Mouse (Mus musculus): ENCODE results near the gene Ube2e2. TPM values are rescaled to one million over a fixed set of nuclear protein-coding genes. Genes with fewer than 3 reads are reported as not detected.

Ube2e2 gene
- polyA plus RNA-seq, 1 experiment from 2014 or later: 53.7 TPM

DNA sequence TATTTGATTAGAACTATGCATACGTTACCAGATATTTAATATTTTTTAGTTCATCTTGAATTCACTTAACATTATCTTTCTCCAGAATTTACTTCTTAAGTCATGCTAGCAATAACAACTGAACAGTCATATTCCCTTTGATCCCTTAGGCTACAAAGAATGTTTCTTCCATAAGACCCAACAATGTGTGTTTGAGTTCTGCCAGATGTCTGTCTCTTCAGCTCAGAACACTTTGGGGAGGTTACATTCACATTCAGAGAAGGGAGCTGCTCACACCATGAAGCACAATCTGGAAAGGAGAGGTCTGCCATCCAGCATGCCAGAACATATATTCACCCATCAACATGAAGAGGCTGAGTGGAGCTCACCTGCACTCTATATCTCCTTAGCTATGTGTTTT lies 65.4 kb downstream of the Ube2e2 start:
- Histone ChIP-seq H3K27ac (replicated peaks in 1 of 2; ENCODE audit: control insufficient read depth in 1 of 2, insufficient read depth in 1 of 2, low read depth in 2 of 2, low read length in 2 of 2) (no peak overlapping the region), H3K4me3 (ENCODE audit: control insufficient read depth in 1 of 2, insufficient read depth in 1 of 2, low read depth in 1 of 2, low read length in 2 of 2) (no peak overlapping the region), H3K27me3 (ENCODE audit: control insufficient read depth, insufficient read depth, low read length) (no peaks in the 10 kb centered on the region), H3K9me3 (ENCODE audit: control insufficient read depth, low read length) (no peaks in the 10 kb centered on the region), H3K36me3 (ENCODE audit: control insufficient read depth, insufficient read depth, low read length) (no peaks in the 10 kb centered on the region), H3K4me2 (ENCODE audit: low read length) (no peak overlapping the region), H3K9ac (ENCODE audit: low read length) (no peak overlapping the region), H3K4me1 (ENCODE audit: control insufficient read depth in 2 of 2, insufficient read depth in 2 of 2, low read length in 2 of 2) (peaks cover 0 to 8% of the 10 kb centered on the region in 2 experiments; a peak in 1 of 4 replicates)
- ATAC-seq (ENCODE audit: insufficient number of reproducible peaks, insufficient read depth, low FRiP score, low read depth): no peak
- whole genome bisulfite sequencing: 80% methylated on average over 1 of the region's 1 CpGs

DNA sequence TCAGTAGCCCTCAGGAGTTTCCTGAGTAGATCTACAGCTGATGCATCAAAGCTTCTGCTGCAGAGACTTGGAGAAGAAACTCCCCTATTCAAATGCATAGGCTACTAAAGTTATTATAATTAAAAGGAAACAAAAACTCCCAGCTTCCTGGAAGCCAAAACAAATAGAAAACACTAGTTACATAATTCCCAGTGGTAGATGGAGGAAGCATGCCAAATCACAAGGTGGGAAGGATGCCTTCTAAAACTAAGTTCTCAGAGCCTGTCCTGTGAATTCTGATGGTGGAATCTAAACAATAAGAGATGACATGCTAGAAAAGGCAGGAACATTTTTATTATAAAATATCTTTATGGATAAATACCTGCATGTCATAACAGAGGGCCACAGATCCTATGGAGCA lies 67.3 kb downstream of the Ube2e2 start:
- ATAC-seq (ENCODE audit: insufficient number of reproducible peaks, insufficient read depth, low FRiP score, low read depth): no peak
- Histone ChIP-seq H3K4me1 (ENCODE audit: control insufficient read depth in 2 of 2, insufficient read depth in 2 of 2, low read length in 2 of 2) (peaks cover 0 to 8% of the 10 kb centered on the region in 2 experiments; a peak in 1 of 4 replicates), H3K4me2 (ENCODE audit: low read length) (no peak overlapping the region), H3K36me3 (ENCODE audit: control insufficient read depth, insufficient read depth, low read length) (no peaks in the 10 kb centered on the region), H3K9me3 (ENCODE audit: control insufficient read depth, low read length) (no peaks in the 10 kb centered on the region), H3K27me3 (ENCODE audit: control insufficient read depth, insufficient read depth, low read length) (no peaks in the 10 kb centered on the region), H3K4me3 (ENCODE audit: control insufficient read depth in 1 of 2, insufficient read depth in 1 of 2, low read depth in 1 of 2, low read length in 2 of 2) (no peak overlapping the region), H3K9ac (ENCODE audit: low read length) (no peak overlapping the region), H3K27ac (replicated peaks in 1 of 2; ENCODE audit: control insufficient read depth in 1 of 2, insufficient read depth in 1 of 2, low read depth in 2 of 2, low read length in 2 of 2) (no peak overlapping the region)

DNA sequence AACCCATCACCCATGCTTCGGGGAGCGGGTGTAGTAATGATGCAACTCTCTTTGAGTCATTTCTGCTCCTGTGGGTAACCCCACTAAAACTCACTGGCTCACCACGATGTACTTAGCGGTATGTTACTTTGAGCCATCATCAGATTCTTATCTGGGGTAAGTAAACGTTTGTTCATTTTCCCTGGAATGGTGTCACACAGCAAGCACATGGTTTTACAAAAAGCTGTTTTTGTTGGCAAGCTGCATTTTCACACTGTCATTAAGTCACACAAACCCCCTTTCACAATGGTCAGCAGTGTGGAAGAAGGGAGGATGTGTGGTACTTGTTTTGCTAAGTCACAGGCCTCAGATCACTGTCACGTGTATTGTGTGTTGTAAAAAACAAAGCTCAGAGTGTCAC lies 73.4 kb downstream of the Ube2e2 start:
- WGBS: 65% methylated on average over 6 of the region's 6 CpGs
- Histone ChIP-seq H3K4me2 (ENCODE audit: low read length) (no peak overlapping the region), H3K9ac (ENCODE audit: low read length) (no peak overlapping the region), H3K27ac (replicated peaks in 1 of 2; ENCODE audit: control insufficient read depth in 1 of 2, insufficient read depth in 1 of 2, low read depth in 2 of 2, low read length in 2 of 2) (no peak overlapping the region), H3K4me3 (ENCODE audit: control insufficient read depth in 1 of 2, insufficient read depth in 1 of 2, low read depth in 1 of 2, low read length in 2 of 2) (no peak overlapping the region), H3K9me3 (ENCODE audit: control insufficient read depth, low read length) (no peaks in the 10 kb centered on the region), H3K36me3 (ENCODE audit: control insufficient read depth, insufficient read depth, low read length) (no peaks in the 10 kb centered on the region), H3K4me1 (ENCODE audit: control insufficient read depth in 2 of 2, insufficient read depth in 2 of 2, low read length in 2 of 2) (no peaks in the 10 kb centered on the region), H3K27me3 (ENCODE audit: control insufficient read depth, insufficient read depth, low read length) (no peaks in the 10 kb centered on the region)
- no peak for ATAC-seq (ENCODE audit: insufficient number of reproducible peaks, insufficient read depth, low FRiP score, low read depth)

DNA sequence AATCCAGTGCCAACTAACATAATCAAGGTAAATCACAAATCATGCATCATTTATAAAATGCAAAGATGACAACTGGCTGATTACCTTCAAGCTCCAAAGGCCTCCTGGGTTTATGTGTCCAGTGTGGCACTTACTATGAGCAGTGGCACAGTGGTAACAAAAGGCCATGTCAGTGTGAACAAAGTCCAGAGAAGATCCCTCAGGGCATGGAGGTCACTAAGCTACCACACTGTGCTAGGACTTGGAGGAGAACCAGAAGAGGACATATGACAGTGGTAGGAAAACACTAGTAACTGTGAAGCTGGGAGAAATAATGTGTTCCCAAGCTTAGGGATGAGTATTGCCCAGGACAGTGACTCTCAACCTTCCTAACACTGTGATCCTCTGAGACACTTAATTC lies 97.2 kb downstream of the Ube2e2 start:
- ATAC-seq (ENCODE audit: insufficient number of reproducible peaks, insufficient read depth, low FRiP score, low read depth): no peak
- H3K9me3 ChIP-seq (ENCODE audit: control insufficient read depth, low read length): peaks cover 4% of the 10 kb centered on the region
- no peaks in the 10 kb centered on the region for H3K27me3 ChIP-seq (ENCODE audit: control insufficient read depth, insufficient read depth, low read length)
- no peak overlapping the region for H3K27ac ChIP-seq (replicated peaks in 1 of 2; ENCODE audit: control insufficient read depth in 1 of 2, insufficient read depth in 1 of 2, low read depth in 2 of 2, low read length in 2 of 2)
- no peak overlapping the region for H3K4me2 ChIP-seq (ENCODE audit: low read length)
- H3K4me3 ChIP-seq (ENCODE audit: control insufficient read depth in 1 of 2, insufficient read depth in 1 of 2, low read depth in 1 of 2, low read length in 2 of 2): no peak overlapping the region
- H3K9ac ChIP-seq (ENCODE audit: low read length): no peak overlapping the region
- no peaks in the 10 kb centered on the region for H3K36me3 ChIP-seq (ENCODE audit: control insufficient read depth, insufficient read depth, low read length)
- peaks cover 0 to 4% of the 10 kb centered on the region in 2 experiments; a peak in 1 of 4 replicates for H3K4me1 ChIP-seq (ENCODE audit: control insufficient read depth in 2 of 2, insufficient read depth in 2 of 2, low read length in 2 of 2)

DNA sequence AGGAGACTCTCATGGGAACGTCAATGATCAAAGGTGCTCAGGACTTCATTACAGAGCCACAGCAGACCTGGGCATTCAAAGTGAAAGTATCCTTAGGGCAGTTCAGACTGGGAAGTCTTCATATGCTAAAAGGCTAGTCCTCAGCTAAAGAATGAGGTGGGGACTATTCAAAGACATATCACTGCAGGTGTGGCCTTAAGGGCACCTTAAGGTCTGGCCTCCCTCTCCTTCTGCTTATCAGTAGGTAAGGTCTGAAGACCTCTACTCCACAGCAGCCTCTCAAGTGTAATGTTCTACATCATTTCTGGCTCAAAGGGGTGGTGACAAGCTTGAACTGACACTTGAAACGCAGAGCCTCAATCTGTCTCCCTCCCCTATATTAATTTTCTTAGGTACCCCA lies 98.3 kb downstream of the Ube2e2 start:
- Histone ChIP-seq H3K4me1 (ENCODE audit: control insufficient read depth in 2 of 2, insufficient read depth in 2 of 2, low read length in 2 of 2) (peaks cover 0 to 4% of the 10 kb centered on the region in 2 experiments; a peak in 1 of 4 replicates), H3K9me3 (ENCODE audit: control insufficient read depth, low read length) (peaks cover 4% of the 10 kb centered on the region), H3K27me3 (ENCODE audit: control insufficient read depth, insufficient read depth, low read length) (no peaks in the 10 kb centered on the region), H3K9ac (ENCODE audit: low read length) (no peak overlapping the region), H3K4me2 (ENCODE audit: low read length) (no peak overlapping the region), H3K36me3 (ENCODE audit: control insufficient read depth, insufficient read depth, low read length) (no peaks in the 10 kb centered on the region), H3K4me3 (ENCODE audit: control insufficient read depth in 1 of 2, insufficient read depth in 1 of 2, low read depth in 1 of 2, low read length in 2 of 2) (no peak overlapping the region), H3K27ac (replicated peaks in 1 of 2; ENCODE audit: control insufficient read depth in 1 of 2, insufficient read depth in 1 of 2, low read depth in 2 of 2, low read length in 2 of 2) (no peak overlapping the region)
- no peak for ATAC-seq (ENCODE audit: insufficient number of reproducible peaks, insufficient read depth, low FRiP score, low read depth)
- 43% methylated on average over 2 of the region's 2 CpGs for WGBS

DNA sequence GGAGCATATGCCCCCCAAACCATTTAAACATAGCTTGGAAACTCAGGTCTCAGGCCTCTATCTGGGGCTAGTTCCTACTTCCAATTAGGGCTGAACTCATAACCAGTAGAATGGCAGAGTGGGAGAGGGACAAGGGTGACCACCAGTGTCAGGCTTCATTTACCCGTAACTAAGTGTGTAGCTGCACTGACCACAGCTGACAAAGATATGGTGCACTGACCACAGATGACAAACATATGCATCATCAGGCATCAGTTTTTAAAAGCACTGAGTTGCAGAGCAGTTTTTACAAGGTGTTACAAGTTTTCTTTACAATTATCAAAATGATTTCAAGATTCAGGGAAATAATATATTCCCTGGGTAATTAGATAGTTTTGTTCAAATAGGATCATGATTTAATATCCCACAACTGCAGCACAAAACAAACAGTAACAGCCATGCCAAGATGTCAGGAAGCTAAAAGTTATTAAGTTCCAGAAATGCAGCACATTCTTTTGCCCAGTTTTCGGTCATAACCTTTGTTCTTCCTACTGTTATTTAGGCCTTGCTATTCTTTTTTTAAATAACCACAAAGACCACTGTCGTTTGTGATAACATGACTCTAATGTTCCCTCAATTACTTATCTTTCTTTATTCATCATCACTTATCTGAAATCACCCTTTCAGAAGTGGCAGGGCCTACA lies 114.9 kb downstream of the Ube2e2 start:
- Histone ChIP-seq H3K4me3 (ENCODE audit: control insufficient read depth in 1 of 2, insufficient read depth in 1 of 2, low read depth in 1 of 2, low read length in 2 of 2) (no peak overlapping the region), H3K27ac (replicated peaks in 1 of 2; ENCODE audit: control insufficient read depth in 1 of 2, insufficient read depth in 1 of 2, low read depth in 2 of 2, low read length in 2 of 2) (no peak overlapping the region), H3K27me3 (ENCODE audit: control insufficient read depth, insufficient read depth, low read length) (no peaks in the 10 kb centered on the region), H3K9ac (ENCODE audit: low read length) (no peak overlapping the region), H3K9me3 (ENCODE audit: control insufficient read depth, low read length) (no peaks in the 10 kb centered on the region), H3K4me2 (ENCODE audit: low read length) (no peak overlapping the region), H3K4me1 (ENCODE audit: control insufficient read depth in 2 of 2, insufficient read depth in 2 of 2, low read length in 2 of 2) (no peaks in the 10 kb centered on the region), H3K36me3 (ENCODE audit: control insufficient read depth, insufficient read depth, low read length) (no peaks in the 10 kb centered on the region)
- WGBS: 67% methylated on average over 3 of the region's 3 CpGs
- no peak for ATAC-seq (ENCODE audit: insufficient number of reproducible peaks, insufficient read depth, low FRiP score, low read depth)

DNA sequence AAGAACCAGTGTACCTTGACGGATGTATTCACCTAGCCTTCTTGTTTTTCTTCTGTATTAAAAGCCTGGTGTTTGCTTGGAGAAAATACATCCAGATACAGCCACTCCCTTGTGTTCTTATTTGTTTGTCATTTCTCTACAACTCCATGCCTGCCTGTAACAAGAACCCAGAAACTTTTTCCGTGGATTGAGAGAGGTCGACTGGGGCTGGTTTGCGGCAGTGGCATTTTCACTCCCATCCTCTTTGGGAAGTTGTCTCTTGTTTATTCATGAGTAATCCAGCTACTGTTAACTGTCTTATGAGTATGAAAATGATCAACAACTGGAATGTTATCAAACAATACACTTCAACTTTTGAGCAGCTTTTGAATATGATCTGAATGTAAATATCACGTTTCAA lies 115.8 kb downstream of the Ube2e2 start:
- Histone ChIP-seq H3K4me2 (ENCODE audit: low read length) (no peak overlapping the region), H3K4me3 (ENCODE audit: control insufficient read depth in 1 of 2, insufficient read depth in 1 of 2, low read depth in 1 of 2, low read length in 2 of 2) (no peak overlapping the region), H3K27ac (replicated peaks in 1 of 2; ENCODE audit: control insufficient read depth in 1 of 2, insufficient read depth in 1 of 2, low read depth in 2 of 2, low read length in 2 of 2) (no peak overlapping the region), H3K36me3 (ENCODE audit: control insufficient read depth, insufficient read depth, low read length) (no peaks in the 10 kb centered on the region), H3K4me1 (ENCODE audit: control insufficient read depth in 2 of 2, insufficient read depth in 2 of 2, low read length in 2 of 2) (peaks cover 0 to 5% of the 10 kb centered on the region in 2 experiments; a peak in 1 of 4 replicates), H3K9ac (ENCODE audit: low read length) (no peak overlapping the region), H3K9me3 (ENCODE audit: control insufficient read depth, low read length) (no peaks in the 10 kb centered on the region), H3K27me3 (ENCODE audit: control insufficient read depth, insufficient read depth, low read length) (no peaks in the 10 kb centered on the region)
- 84% methylated on average over 5 of the region's 5 CpGs for WGBS
- ATAC-seq (ENCODE audit: insufficient number of reproducible peaks, insufficient read depth, low FRiP score, low read depth): no peak

DNA sequence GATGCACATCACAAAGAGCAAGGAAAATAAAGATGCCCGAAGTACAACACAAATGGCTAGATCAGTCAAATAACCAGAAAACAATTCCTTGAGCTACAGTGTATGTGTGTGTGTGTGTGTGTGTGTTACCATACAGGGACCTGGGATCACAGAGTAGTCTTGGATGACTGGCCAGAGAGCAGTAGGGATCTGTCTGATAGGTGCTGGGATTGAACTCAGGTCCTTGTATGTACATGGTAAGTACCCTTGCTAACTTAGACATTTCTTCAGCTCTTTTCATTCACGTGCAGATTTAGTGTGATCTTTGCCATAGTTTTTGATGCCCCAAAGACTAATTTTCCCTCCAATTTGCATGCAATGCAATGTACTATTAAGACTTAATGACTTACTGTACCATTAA lies 117.9 kb downstream of the Ube2e2 start:
- Histone ChIP-seq H3K4me2 (ENCODE audit: low read length) (no peak overlapping the region), H3K36me3 (ENCODE audit: control insufficient read depth, insufficient read depth, low read length) (no peaks in the 10 kb centered on the region), H3K27me3 (ENCODE audit: control insufficient read depth, insufficient read depth, low read length) (no peaks in the 10 kb centered on the region), H3K4me1 (ENCODE audit: control insufficient read depth in 2 of 2, insufficient read depth in 2 of 2, low read length in 2 of 2) (peaks cover 0 to 5% of the 10 kb centered on the region in 2 experiments; a peak in 1 of 4 replicates), H3K9ac (ENCODE audit: low read length) (no peak overlapping the region), H3K4me3 (ENCODE audit: control insufficient read depth in 1 of 2, insufficient read depth in 1 of 2, low read depth in 1 of 2, low read length in 2 of 2) (no peak overlapping the region), H3K9me3 (ENCODE audit: control insufficient read depth, low read length) (no peaks in the 10 kb centered on the region), H3K27ac (replicated peaks in 1 of 2; ENCODE audit: control insufficient read depth in 1 of 2, insufficient read depth in 1 of 2, low read depth in 2 of 2, low read length in 2 of 2) (no peak overlapping the region)
- 91% methylated on average over 2 of the region's 2 CpGs for WGBS
- ATAC-seq (ENCODE audit: insufficient number of reproducible peaks, insufficient read depth, low FRiP score, low read depth): no peak

Measured in heart, embryonic 14.5 days (tissue).